Mouse (Mus musculus) cerebellum, postnatal 25 days (tissue): ENCODE measurements around the gene Vmn1r27.

Experiments used
- DNase-seq, 2 experiments: peaks; one replicate each; pipeline ENCODE4 v3.0.0; 2021; ENCODE audit warnings: mixed read lengths in 2 of 2

Gene Vmn1r27

DNA sequence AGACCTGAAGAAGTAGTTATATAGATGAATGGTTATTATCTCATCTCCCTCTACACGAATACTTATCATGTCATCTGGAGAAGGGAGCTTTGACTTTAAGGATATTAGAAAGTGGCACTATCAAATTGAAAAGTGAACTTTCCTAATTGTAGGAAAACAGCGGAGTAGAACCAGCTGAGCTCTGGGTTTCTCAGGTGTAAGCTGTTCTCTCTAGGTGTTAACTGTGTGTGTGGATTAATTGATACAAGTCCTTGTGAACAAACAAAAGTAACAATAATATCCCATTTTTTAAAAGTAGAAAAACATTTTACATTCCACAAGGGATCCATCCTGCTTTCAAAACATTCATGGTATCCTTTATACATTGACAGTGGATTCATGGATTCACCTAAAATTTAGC lies at the start of gene Vmn1r27:
Vmn1r27 (minus strand) TSS at position 101 of the 400 bp plus-strand sequence.
- no peak for DNase-seq

DNA sequence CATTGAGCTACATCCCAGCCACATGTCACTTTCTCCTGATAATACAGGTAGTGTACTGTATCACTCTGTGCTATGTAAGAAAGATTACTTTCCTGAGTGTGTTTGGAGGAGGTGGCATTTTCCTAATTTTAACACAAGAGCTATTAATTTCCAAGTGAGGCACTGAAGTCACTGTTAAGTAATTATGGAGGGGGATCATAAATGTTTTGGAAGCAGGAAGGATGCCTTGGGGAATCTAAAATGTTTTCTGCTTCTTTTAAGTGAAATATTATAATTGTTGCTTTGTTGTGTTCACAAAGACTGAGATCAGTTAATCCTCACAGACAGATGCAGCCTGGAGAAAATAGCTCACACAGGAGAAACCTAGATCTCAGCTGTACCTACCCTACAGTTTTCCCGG lies 43.1 kb upstream of the Vmn1r27 start, which contains the start of gene Vmn1r28:
Vmn1r28 (plus strand) TSS at position 301 of the 400 bp plus-strand sequence.
- DNase-seq = no peak

DNA sequence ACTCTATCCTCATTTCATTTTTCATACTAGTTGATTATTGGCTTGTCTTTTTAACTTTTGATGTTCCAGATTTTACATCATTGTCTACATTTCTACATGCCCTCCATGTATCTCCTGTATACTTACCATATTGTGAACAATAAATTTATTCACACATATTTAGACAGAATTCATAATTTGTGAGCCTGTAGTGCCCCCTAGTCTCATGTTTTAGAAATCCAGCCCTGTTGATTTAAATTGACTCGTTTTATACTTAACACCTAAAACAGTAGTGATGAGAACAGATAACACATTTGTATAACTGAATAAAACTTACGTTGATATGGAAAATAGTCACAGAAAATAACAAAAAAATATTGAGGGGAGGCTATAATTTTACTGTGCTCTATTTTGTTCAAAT lies 2.5 kb downstream of the Vmn1r27 start:
- DNase-seq = no peak
